Mouse (Mus musculus) heart, adult 2 months (tissue): ENCODE results near the gene Slc25a11. TPM values are rescaled to one million over a fixed set of nuclear protein-coding genes. Genes with fewer than 3 reads are reported as not detected.

Experiments
- DNase-seq, 2 experiments: peaks; one replicate each; pipeline ENCODE4 v3.0.0; 2021
- H3K27ac ChIP-seq: fragments of 200-600 bp; 2 replicates; pipeline ENCODE4 v1.8.1; 2022
- H3K27me3 ChIP-seq: fragments of 200-500 bp; 2 replicates; pipeline ENCODE4 v1.6.1; 2012; ENCODE audit warnings: mild to moderate bottlenecking, low read length, inconsistent platforms, mixed read lengths; ENCODE audit not compliant: control insufficient read depth, insufficient read depth
- H3K36me3 ChIP-seq: fragments of 200-500 bp; 2 replicates; pipeline ENCODE4 v1.6.1; 2012; ENCODE audit warnings: low read length, inconsistent platforms; ENCODE audit not compliant: control insufficient read depth, insufficient read depth
- H3K4me1 ChIP-seq: fragments of 200-500 bp; 2 replicates; pipeline ENCODE4 v1.6.1; 2011; ENCODE audit warnings: low read length; ENCODE audit not compliant: control insufficient read depth, insufficient read depth
- H3K4me3 ChIP-seq: fragments of 200-600 bp; 2 replicates; pipeline ENCODE4 v1.8.1; 2022
- H3K79me2 ChIP-seq: fragments of 200-500 bp; replicated peaks from 2 replicates; pipeline ENCODE4 v1.6.1; 2012; ENCODE audit warnings: mild to moderate bottlenecking, inconsistent platforms, low read length, moderate library complexity, mixed read lengths; ENCODE audit not compliant: control insufficient read depth, insufficient read depth
- H3K9ac ChIP-seq: fragments of 200-500 bp; 2 replicates; pipeline ENCODE4 v1.6.1; 2012; ENCODE audit warnings: low read depth, mild to moderate bottlenecking, control low read depth, inconsistent platforms, low read length, mixed read lengths
- CTCF ChIP-seq: fragments of 200-600 bp; IDR thresholded peaks from 2 replicates; pipeline ENCODE4 v1.8.1; 2022; ENCODE audit warnings: antibody characterized with exemption, mild to moderate bottlenecking, moderate library complexity
- EP300 ChIP-seq: fragments of 200-500 bp; IDR thresholded peaks from 2 replicates; pipeline ENCODE4 v1.6.1; 2011; ENCODE audit warnings: low read depth, low read length, control low read depth; ENCODE audit not compliant: insufficient read depth
- POLR2A ChIP-seq: fragments of 200-500 bp; IDR thresholded peaks from 2 replicates; pipeline ENCODE4 v1.6.1; 2011; ENCODE audit warnings: mild to moderate bottlenecking, low read depth, low read length, control low read depth; ENCODE audit not compliant: insufficient read depth
- WGBS: fragments of 180-500 bp; shearing (Covaris S2); methylation state at CpG from one replicate; pipeline ENCODE4 v1.1.7; 2018; 5-methylcytosine and 5-hydroxymethylcytosine counted together
- intact Hi-C: fragments of 180-260 bp; cut with DNase I; formaldehyde crosslinking; loops from one replicate; pipeline ENCODE4 v1.15.1; 2025
- polyA plus RNA-seq: library from polyadenylated mRNA; depleted of rRNA; stranded (reverse); fragments of >200 nt; gene quantifications from 2 replicates; pipeline ENCODE4 v1.2.3, GENCODE M21; 2012
- total RNA-seq, 2 experiments: library from RNA; stranded (reverse); gene quantifications; 2 replicates each; pipeline ENCODE4 v1.2.3; 2021

Gene Slc25a11
- total and polyA plus RNA-seq, 3 experiments = 532 to 632 (median 626) TPM

DNA sequence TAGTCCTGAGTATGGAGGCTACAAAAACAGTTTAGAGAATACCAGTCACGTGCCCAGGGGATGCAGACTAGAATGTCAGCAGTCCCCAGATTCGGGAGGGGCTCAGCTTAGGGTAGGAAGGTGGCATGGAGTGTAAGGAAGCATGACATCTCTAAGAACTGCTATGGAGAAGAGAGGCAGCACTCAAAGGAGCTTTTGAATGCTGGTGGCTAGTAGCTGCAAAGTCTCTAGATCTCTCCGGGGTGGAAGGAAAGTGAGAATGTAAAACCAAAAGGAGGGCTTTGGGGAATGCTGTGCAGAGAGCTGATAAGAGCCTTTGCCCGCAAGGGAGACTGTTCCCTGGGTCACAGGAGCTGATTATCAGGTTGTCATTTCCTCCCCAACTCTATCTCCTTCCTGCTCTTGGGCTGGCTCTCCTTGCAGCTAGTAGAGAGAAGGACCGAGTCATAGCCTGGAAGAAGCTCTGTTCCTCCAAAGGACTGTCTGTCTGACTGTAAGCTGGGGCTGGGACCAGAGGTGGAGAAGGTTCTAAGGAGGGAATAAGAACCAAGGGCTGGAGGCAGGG lies 8.5 kb downstream of the Slc25a11 start, which contains the start of gene Gp1ba:
Gene Gp1ba, plus strand, starts transcription at position 409 of the 565 bp plus-strand sequence.
- peaks cover 2% of the 10 kb centered on the region; the same call in 1 of the 2 replicates for H3K4me1 ChIP-seq
- H3K27ac ChIP-seq = no peak within 1 kb of the TSS
- TF ChIP-seq CTCF = no peak
- no peak for TF ChIP-seq POLR2A
- TF ChIP-seq EP300 = no peak
- 6% methylated on average over 5 of the region's 5 CpGs for WGBS
- intact Hi-C loops = no loop called here
- H3K36me3 ChIP-seq = no peaks in the 10 kb centered on the region
- no peak within 1 kb of the TSS for H3K9ac ChIP-seq
- no peak for DNase-seq
- H3K27me3 ChIP-seq = no peaks in the 10 kb centered on the region
- H3K79me2 ChIP-seq = no peaks in the 10 kb centered on the region
- H3K4me3 ChIP-seq = no peak within 1 kb of the TSS

GRCm38 (mm10) chr11:70638293-70638692 lies 9.0 kb downstream of the Slc25a11 start:
- H3K9ac ChIP-seq = no peak overlapping the region
- no peak overlapping the region for H3K27ac ChIP-seq
- intact Hi-C loops = no loop called here
- WGBS = 74% methylated on average over 1 of the region's 1 CpGs
- H3K79me2 ChIP-seq = no peaks in the 10 kb centered on the region
- no peak overlapping the region for H3K4me3 ChIP-seq
- H3K36me3 ChIP-seq = no peaks in the 10 kb centered on the region
- TF ChIP-seq EP300 = no peak
- no peak for TF ChIP-seq POLR2A
- no peak for TF ChIP-seq CTCF
- H3K4me1 ChIP-seq = peaks cover 2% of the 10 kb centered on the region; the same call in 1 of the 2 replicates
- no peak for DNase-seq
- H3K27me3 ChIP-seq = no peaks in the 10 kb centered on the region

DNA sequence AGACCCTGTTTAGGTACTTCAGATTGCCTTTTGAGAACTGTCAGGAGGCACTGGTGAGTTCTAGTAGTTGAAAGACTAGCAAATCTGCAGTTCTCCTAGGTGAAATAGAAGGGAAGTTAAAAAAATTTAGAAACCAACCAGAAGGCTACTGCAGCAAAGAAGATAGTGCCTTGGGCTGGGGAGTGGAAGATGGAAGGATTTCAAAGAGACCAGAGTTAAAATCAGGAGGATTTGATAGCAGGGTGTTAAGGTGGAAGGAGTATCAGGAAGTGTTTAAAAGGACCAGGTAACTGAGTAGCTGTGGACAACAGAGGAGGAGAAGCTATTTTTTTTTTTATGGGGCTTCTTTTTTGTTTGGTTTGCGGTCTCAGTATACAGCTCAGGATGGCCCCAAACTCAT lies 9.5 kb downstream of the Slc25a11 start:
- H3K9ac ChIP-seq = no peak overlapping the region
- intact Hi-C loops = no loop called here
- 95% methylated on average over 1 of the region's 1 CpGs for whole genome bisulfite sequencing
- no peak overlapping the region for H3K27ac ChIP-seq
- no peak for DNase-seq
- H3K4me1 ChIP-seq = peaks cover 2% of the 10 kb centered on the region; the same call in 1 of the 2 replicates
- no peaks in the 10 kb centered on the region for H3K79me2 ChIP-seq
- no peak overlapping the region for H3K4me3 ChIP-seq
- TF ChIP-seq EP300 (no peak), CTCF (no peak), POLR2A (no peak)
- no peaks in the 10 kb centered on the region for H3K27me3 ChIP-seq
- H3K36me3 ChIP-seq = no peaks in the 10 kb centered on the region

GRCm38 (mm10) chr11:70635601-70636000 lies 11.7 kb downstream of the Slc25a11 start:
- H3K79me2 ChIP-seq = no peaks in the 10 kb centered on the region
- DNase-seq = no peak
- no peak overlapping the region for H3K9ac ChIP-seq
- WGBS = 78% methylated on average over 4 of the region's 4 CpGs
- intact Hi-C loops = no loop called here
- H3K36me3 ChIP-seq = no peaks in the 10 kb centered on the region
- TF ChIP-seq EP300 (no peak), POLR2A (no peak), CTCF (no peak)
- H3K4me3 ChIP-seq = no peak overlapping the region
- H3K27me3 ChIP-seq = no peaks in the 10 kb centered on the region
- H3K27ac ChIP-seq = no peak overlapping the region
- H3K4me1 ChIP-seq = 0 out of 2 replicates have a peak, but pooled peaks cover 2% of the 10 kb centered on the region

GRCm38 (mm10) chr11:70630129-70630528 lies 17.1 kb downstream of the Slc25a11 start:
- Histone ChIP-seq H3K36me3 (no peaks in the 10 kb centered on the region), H3K27me3 (no peaks in the 10 kb centered on the region), H3K4me3 (no peak overlapping the region), H3K4me1 (no peaks in the 10 kb centered on the region), H3K79me2 (no peaks in the 10 kb centered on the region), H3K27ac (no peak overlapping the region), H3K9ac (no peak overlapping the region)
- 67% methylated on average over 7 of the region's 7 CpGs for WGBS
- no peak for DNase-seq
- intact Hi-C loops = no loop called here
- TF ChIP-seq POLR2A (no peak), CTCF (no peak), EP300 (no peak)

DNA sequence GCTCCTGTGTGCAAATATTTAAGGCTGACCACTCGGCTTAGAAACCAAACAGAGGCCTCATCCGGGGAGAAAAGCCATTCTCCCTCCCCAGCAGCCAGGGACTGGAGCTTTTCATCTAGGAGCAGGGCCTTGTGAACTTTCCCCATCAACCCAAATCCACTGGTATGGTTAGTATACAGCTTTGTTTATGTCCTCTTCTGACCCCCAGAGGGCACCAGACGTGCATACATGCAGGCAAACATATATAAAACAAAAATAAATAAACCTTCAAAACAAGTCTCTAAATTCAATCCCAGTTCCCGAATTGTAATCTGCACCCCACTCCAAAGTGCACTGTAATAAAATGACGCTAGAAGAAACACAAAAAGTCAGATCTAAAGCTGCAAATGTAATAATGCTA lies 17.7 kb downstream of the Slc25a11 start:
- Histone ChIP-seq H3K9ac (no peak overlapping the region), H3K4me1 (no peaks in the 10 kb centered on the region), H3K79me2 (no peaks in the 10 kb centered on the region), H3K27me3 (no peaks in the 10 kb centered on the region), H3K36me3 (no peaks in the 10 kb centered on the region), H3K27ac (no peak overlapping the region), H3K4me3 (no peak overlapping the region)
- no peak for DNase-seq
- WGBS = 49% methylated on average over 5 of the region's 5 CpGs
- intact Hi-C loops = loop anchor here (1.0 kb wide), 1 partner anchor 126 kb away; no protein-coding TSS in a partner anchor
- no peak for TF ChIP-seq POLR2A
- TF ChIP-seq EP300 = no peak
- peak; percentile 72 for TF ChIP-seq CTCF
